Mouse (Mus musculus) T-cell, adult 66 days (primary cell): ENCODE results near the gene Ucn2. TPM values are rescaled to one million over a fixed set of nuclear protein-coding genes. Genes with fewer than 3 reads are reported as not detected.

Experiments
- total RNA-seq, 2 experiments: library from RNA; stranded (reverse); gene quantifications; 3 replicates in 1 of 2; 4 replicates in 1 of 2; pipeline ENCODE4 v1.2.4; 2023

Ucn2 gene
- total RNA-seq, result not detected

DNA sequence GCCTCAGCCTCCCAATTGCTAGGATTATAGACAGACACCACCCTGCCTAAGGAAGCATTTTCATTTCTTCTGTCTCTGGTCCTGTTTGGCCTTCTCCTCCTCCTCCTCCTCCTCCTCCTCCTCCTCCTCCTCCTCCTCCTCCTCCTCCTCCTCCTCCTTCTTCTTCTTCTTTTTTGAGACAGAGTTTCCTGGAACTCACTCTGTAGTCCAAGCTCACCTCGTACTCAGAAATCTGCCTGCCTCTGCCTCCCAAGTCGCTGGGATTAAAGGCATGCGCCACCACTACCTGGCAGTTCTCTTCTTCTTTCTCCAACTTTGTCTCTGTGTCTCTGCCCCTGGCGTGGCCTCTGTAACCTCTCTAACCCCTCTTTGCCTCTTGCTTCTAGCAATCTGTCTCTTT lies at the start of gene Ucn2:
Ucn2 (plus strand) TSS at position 301 of the 400 bp plus-strand sequence.

GRCm38 (mm10) chr9:108936418-108937364 lies 49.1 kb upstream of the Ucn2 start, which contains the start of gene Uqcrc1:
TSS of gene Uqcrc1 (plus strand) at chr9:108936633.

DNA sequence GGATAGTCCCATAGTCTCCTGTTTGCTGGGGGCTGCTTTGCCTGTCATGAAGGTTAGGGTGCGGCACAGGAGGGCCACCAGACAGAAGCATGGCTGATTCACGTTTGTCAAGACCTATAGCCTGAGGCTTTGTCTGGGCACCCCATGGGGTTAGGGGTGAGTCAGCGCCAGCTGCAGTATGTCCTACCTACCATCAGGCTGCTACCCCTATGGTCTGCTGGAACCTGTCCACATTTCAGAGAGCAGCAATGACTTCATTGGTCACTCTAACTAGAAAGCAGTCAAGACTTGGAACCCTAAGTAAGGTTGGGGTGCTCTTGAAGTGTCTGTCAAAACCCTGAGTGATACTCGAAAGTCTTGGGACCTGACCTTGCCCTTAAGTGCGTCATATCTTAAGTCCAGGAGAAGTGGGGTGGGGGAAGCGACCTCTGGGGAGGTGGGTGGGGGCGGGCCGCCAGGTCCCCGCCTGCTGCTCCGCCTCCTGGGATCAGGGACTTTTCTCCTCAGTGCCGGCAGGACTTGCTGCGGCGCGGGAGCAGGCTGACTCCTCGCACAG lies 32.7 kb upstream of the Ucn2 start, which contains the start of gene Col7a1:
Col7a1 (plus strand) TSS at position 506 of the 556 bp plus-strand sequence.

DNA sequence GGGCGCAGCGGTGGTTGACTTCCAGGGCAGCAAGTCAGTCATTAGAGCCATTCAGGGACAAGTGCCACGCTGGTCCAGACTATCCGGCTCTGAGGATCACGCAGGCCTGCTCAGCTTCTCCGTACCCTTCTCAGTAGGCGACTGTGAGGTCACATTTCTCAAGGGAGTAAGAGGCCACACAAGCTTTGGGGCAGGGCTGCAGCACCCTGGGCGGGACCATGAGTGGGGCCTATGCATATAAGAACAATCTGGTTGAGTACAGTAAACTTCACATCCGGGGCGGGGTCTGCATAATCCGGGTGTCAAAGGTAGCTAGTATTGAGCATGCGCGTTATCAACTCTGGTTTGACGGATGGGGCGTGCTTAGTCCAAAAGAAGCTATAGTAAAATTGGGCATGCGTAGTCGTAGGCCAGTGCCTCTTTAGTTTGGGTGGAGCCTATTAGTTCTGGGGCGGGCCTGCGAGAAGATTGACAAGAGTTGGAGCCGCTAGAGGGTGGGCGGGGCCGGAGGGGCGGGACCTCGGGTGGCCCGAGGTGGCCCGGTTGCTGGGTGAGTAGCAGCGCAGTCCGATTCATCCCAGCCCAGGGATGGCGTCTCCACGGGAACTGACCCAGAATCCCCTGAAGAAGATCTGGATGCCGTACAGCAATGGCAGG lies 5.7 kb downstream of the Ucn2 start, which contains the start of gene Pfkfb4:
Pfkfb4 (plus strand) TSS at position 351 of the 657 bp plus-strand sequence.

Other genes starting within 250 kb of the Ucn2 start
- gene Ip6k2, start 202.2 kb upstream of the Ucn2 start, total RNA-seq, result 10 to 100 TPM; 72.5 to 85.3 TPM
- 10 to 100 TPM; 12.6 to 12.7 TPM for gene Nckipsd, start 177.6 kb upstream of the Ucn2 start, total RNA-seq
- under 1 TPM in 1 of 2 experiments, not detected in 1; 0.06 TPM for gene Celsr3, start 159.7 kb upstream of the Ucn2 start, total RNA-seq
- 10 to 100 TPM; 20.2 to 20.6 TPM for gene Slc26a6, start 132.7 kb upstream of the Ucn2 start, total RNA-seq
- gene Tmem89, start 71.4 kb upstream of the Ucn2 start, total RNA-seq, result 1 to 10 TPM; 1.7 to 2.2 TPM
- gene Uqcrc1, start 49.4 kb upstream of the Ucn2 start, total RNA-seq, result 100 to 1,000 TPM; 179 to 187 TPM
- gene Col7a1, start 32.4 kb upstream of the Ucn2 start, total RNA-seq, result 1 to 10 TPM; 3.8 to 5.5 TPM
- gene Pfkfb4, start 5.8 kb downstream of the Ucn2 start, total RNA-seq, result 10 to 100 TPM; 14.0 to 15.2 TPM
- gene Shisa5, start 52.6 kb downstream of the Ucn2 start, total RNA-seq, result 1,000 to 10,000 TPM; 2,642 to 2,894 TPM
- 10 to 100 TPM; 15.0 to 18.6 TPM for gene Trex1, start 73.7 kb downstream of the Ucn2 start, total RNA-seq
- 10 to 100 TPM; 37.6 to 38.0 TPM for gene Atrip, start 88.1 kb downstream of the Ucn2 start, total RNA-seq
- gene Ccdc51, start 96.5 kb downstream of the Ucn2 start, total RNA-seq, result 10 to 100 TPM in 1 of 2 experiments, 1 to 10 TPM in 1; 8.0 to 12.0 TPM
- gene Tma7, start 96.6 kb downstream of the Ucn2 start, total RNA-seq, result 100 to 1,000 TPM; 310 to 372 TPM
- gene Plxnb1, start 109.4 kb downstream of the Ucn2 start, total RNA-seq, result 1 to 10 TPM; 2.6 to 4.7 TPM
- not detected for gene Fbxw21, start 176.0 kb downstream of the Ucn2 start, total RNA-seq
- not detected for gene Fbxw13, start 210.0 kb downstream of the Ucn2 start, total RNA-seq
- not detected for gene Fbxw20, start 248.7 kb downstream of the Ucn2 start, total RNA-seq